Mouse (Mus musculus) adrenal gland, adult 8-10 months (tissue): ENCODE data around the gene Gm20388. TPM values are rescaled to one million over a fixed set of nuclear protein-coding genes. Genes with fewer than 3 reads are reported as not detected.

Experiments
- DNase-seq: peaks from one replicate; pipeline ENCODE4 v3.0.0; 2022
- total RNA-seq, 4 experiments: library from RNA; stranded (reverse); gene quantifications; 2 replicates each; pipeline ENCODE4 v1.2.4; 2022

The Gm20388 gene
- total RNA-seq = 10 to 100 TPM in 1 of 4 experiments, 1 to 10 TPM in 3; 1.7 to 16.9 (median 5.8) TPM

- DNase-seq = peak; percentile 82
Observed at GRCm38 (mm10) chr8:119910547-119911257, at the start of gene Gm20388. Gene Gm20388, plus strand, starts transcription at chr8:119910841.

- peak; percentile 96 for DNase-seq
Observed at GRCm38 (mm10) chr8:119861706-119862389, 48.8 kb upstream of the Gm20388 start, which contains the start of gene Klhl36. Gene Klhl36, plus strand, starts transcription at chr8:119862266.

- no peak for DNase-seq
Observed at GRCm38 (mm10) chr8:119862390-119862734, 48.3 kb upstream of the Gm20388 start.

- no peak for DNase-seq
Observed at GRCm38 (mm10) chr8:119862749-119863148, 47.9 kb upstream of the Gm20388 start.

GRCm38 (mm10) chr8:119869616-119870015, 41.0 kb upstream of the Gm20388 start:
- DNase-seq = no peak

GRCm38 (mm10) chr8:119873181-119873580, 37.5 kb upstream of the Gm20388 start:
- DNase-seq = no peak

GRCm38 (mm10) chr8:119881301-119881700, 29.3 kb upstream of the Gm20388 start:
- no peak for DNase-seq

GRCm38 (mm10) chr8:119881917-119882316, 28.7 kb upstream of the Gm20388 start:
- DNase-seq = no peak

- DNase-seq = no peak
Observed at GRCm38 (mm10) chr8:119883281-119883680, 27.4 kb upstream of the Gm20388 start.

- peak; percentile 55 for DNase-seq
Observed at GRCm38 (mm10) chr8:119885612-119886011, 25.0 kb upstream of the Gm20388 start.

- no peak for DNase-seq
Observed at GRCm38 (mm10) chr8:119887130-119887529, 23.5 kb upstream of the Gm20388 start.

- DNase-seq = no peak
Observed at GRCm38 (mm10) chr8:119888012-119888411, 22.6 kb upstream of the Gm20388 start.

GRCm38 (mm10) chr8:119897069-119897468, 13.6 kb upstream of the Gm20388 start:
- DNase-seq = no peak

GRCm38 (mm10) chr8:119897933-119898332, 12.7 kb upstream of the Gm20388 start:
- no peak for DNase-seq

- DNase-seq = no peak
Observed at GRCm38 (mm10) chr8:119901349-119901748, 9.3 kb upstream of the Gm20388 start.

- peak; percentile 71 for DNase-seq
Observed at GRCm38 (mm10) chr8:119901952-119902351, 8.7 kb upstream of the Gm20388 start.

GRCm38 (mm10) chr8:119904323-119904911, 6.2 kb upstream of the Gm20388 start:
- peak; percentile 37 for DNase-seq

GRCm38 (mm10) chr8:119909944-119910546, 596 bp upstream of the Gm20388 start, which contains the start of gene Usp10:
Gene Usp10, plus strand, starts transcription at chr8:119910360.
- no peak for DNase-seq

GRCm38 (mm10) chr8:119911258-119911962, 769 bp downstream of the Gm20388 start:
- no peak for DNase-seq

- no peak for DNase-seq
Observed at GRCm38 (mm10) chr8:119912643-119913042, 2.0 kb downstream of the Gm20388 start.

GRCm38 (mm10) chr8:119913181-119913580, 2.5 kb downstream of the Gm20388 start:
- DNase-seq = no peak

- no peak for DNase-seq
Observed at GRCm38 (mm10) chr8:119914161-119914560, 3.5 kb downstream of the Gm20388 start.
